ENCODE assay signal across 10 mouse cellular contexts in the genomic region with DNA sequence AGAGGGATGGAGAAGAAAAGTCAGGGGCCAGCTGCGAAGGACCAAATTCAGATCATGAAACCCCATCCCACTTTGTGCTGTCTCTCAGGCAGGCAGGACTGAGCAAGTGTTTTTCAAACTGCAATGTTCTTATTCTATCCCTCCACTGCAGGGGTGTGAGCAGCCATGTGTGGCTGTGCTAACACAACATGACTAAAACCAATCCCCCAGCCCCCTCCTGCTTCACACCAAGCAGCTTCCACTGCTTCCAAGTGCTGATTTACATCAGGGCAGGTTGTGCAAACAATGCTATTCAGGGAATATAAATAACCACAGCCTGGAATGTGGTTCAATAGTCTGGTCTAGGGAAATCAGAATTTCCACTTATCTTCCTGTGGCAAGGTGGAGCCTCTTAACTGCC.
DNase-seq lines count a peak whose midpoint lies in the region; ATAC-seq lines count a peak whose summit lies in the region.
"Had no signal": no experiment of that assay in that cellular context is flagged by ENCODE, and none has a peak within 500 bp of the region (broad histone marks: within the 10 kb centered on the region; RNA-seq: fewer than 3 reads in every experiment).

No protein-coding gene starts in this region.

- H3K9me3 ChIP-seq in hindbrain, embryonic 16.5 days (ENCODE audit: control insufficient read depth, low read length) = no peaks in the 10 kb centered on the region
- H3K9me3 ChIP-seq in midbrain, embryonic 16.5 days (replicated peaks; ENCODE audit: control insufficient read depth, low read length, poor library complexity, severe bottlenecking) = no peaks in the 10 kb centered on the region
- H3K9me3 ChIP-seq in embryonic facial prominence, embryonic 10.5 days = no peaks in the 10 kb centered on the region

- no peaks in the 10 kb centered on the region for H3K36me3 ChIP-seq in hindbrain, embryonic 16.5 days (ENCODE audit: control insufficient read depth, insufficient read depth, low read length)
- H3K36me3 ChIP-seq in midbrain, embryonic 16.5 days (ENCODE audit: control insufficient read depth, insufficient read depth, low read length) = no peaks in the 10 kb centered on the region
- H3K36me3 ChIP-seq in embryonic facial prominence, embryonic 10.5 days (replicated peaks) = no peaks in the 10 kb centered on the region

- 74% methylated on average over 1 of the region's 1 CpGs for WGBS in hindbrain, embryonic 16.5 days
- WGBS in midbrain, embryonic 16.5 days = 93% methylated on average over 1 of the region's 1 CpGs
- 93% methylated on average over 1 of the region's 1 CpGs for WGBS in embryonic facial prominence, embryonic 10.5 days

- no peak overlapping the region for H3K9ac ChIP-seq in hindbrain, embryonic 16.5 days (ENCODE audit: low read depth, low read length)
- H3K9ac ChIP-seq in midbrain, embryonic 16.5 days (ENCODE audit: low read depth, low read length) = no peak overlapping the region

- H3K4me1 ChIP-seq in hindbrain, embryonic 16.5 days (ENCODE audit: control insufficient read depth, insufficient read depth, low read depth, low read length) = no peaks in the 10 kb centered on the region
- H3K4me1 ChIP-seq in midbrain, embryonic 16.5 days (ENCODE audit: control insufficient read depth, insufficient read depth, low read length) = no peaks in the 10 kb centered on the region; the same call in 1 of the 2 replicates
- H3K4me1 ChIP-seq in embryonic facial prominence, embryonic 10.5 days = no peaks in the 10 kb centered on the region

- intact Hi-C loops in left cerebral cortex, postnatal 10 days (cut with DNase I) = no loop called here

- no peak overlapping the region for H3K27ac ChIP-seq in hindbrain, embryonic 16.5 days (ENCODE audit: low read depth, low read length)
- no peak overlapping the region for H3K27ac ChIP-seq in midbrain, embryonic 16.5 days (ENCODE audit: low read length)
- no peak overlapping the region for H3K27ac ChIP-seq in embryonic facial prominence, embryonic 10.5 days (replicated peaks)

- DNase-seq in frontal cortex, postnatal 25 days (ENCODE audit: low spot score in 2 of 2) = no peak
- DNase-seq in left cerebral cortex, adult 18-20 months (ENCODE audit: low spot score in 2 of 2) = peak; percentile 17 to 35
- no peak for DNase-seq in left cerebral cortex, postnatal 10 days (ENCODE audit: extremely low spot score in 1 of 2, low spot score in 2 of 2)
- no peak for DNase-seq in embryonic facial prominence, embryonic 10.5 days (ENCODE audit: low spot score)
- no peak for DNase-seq in spleen, postnatal 10 days (ENCODE audit: low spot score in 2 of 2)
- DNase-seq: cerebellum, postnatal 14 days; thymus, postnatal 25 days had no signal

- no peaks in the 10 kb centered on the region for H3K27me3 ChIP-seq in hindbrain, embryonic 16.5 days (replicated peaks; ENCODE audit: control insufficient read depth, insufficient read depth, low read length)
- H3K27me3 ChIP-seq in midbrain, embryonic 16.5 days (ENCODE audit: control insufficient read depth, insufficient read depth, low read depth, low read length) = no peaks in the 10 kb centered on the region
- H3K27me3 ChIP-seq in embryonic facial prominence, embryonic 10.5 days (replicated peaks; ENCODE audit: low read depth, poor library complexity, severe bottlenecking) = no peaks in the 10 kb centered on the region

- peak; percentile 90 for ATAC-seq in frontal cortex, adult (ENCODE audit: low TSS enrichment)
- peak; percentile 65; the same call in 1 of the 2 replicates for ATAC-seq in hindbrain, embryonic 16.5 days
- 0 out of 2 replicates have a peak, but pooled peaks have one; percentile 48 for ATAC-seq in midbrain, embryonic 16.5 days

- H3K4me3 ChIP-seq in hindbrain, embryonic 16.5 days (ENCODE audit: low read length) = no peak overlapping the region
- H3K4me3 ChIP-seq in midbrain, embryonic 16.5 days (ENCODE audit: low read depth, low read length) = no peak overlapping the region
- no peak overlapping the region for H3K4me3 ChIP-seq in embryonic facial prominence, embryonic 10.5 days

- no peak overlapping the region for H3K4me2 ChIP-seq in hindbrain, embryonic 16.5 days (ENCODE audit: low read length)
- no peak overlapping the region for H3K4me2 ChIP-seq in midbrain, embryonic 16.5 days (ENCODE audit: low read length)

Comparison
In these comparisons a context has a peak if more than half of its experiments do, and no peak if none do; other contexts are left out.
1. DNase-seq: peak in left cerebral cortex, adult 18-20 months (2 of 2); none in frontal cortex, postnatal 25 days (0 of 2), left cerebral cortex, postnatal 10 days (0 of 2), embryonic facial prominence, embryonic 10.5 days (single experiment) and spleen, postnatal 10 days (0 of 2).
2. Peak in every context shown above with its lines, with median percentiles within 50 percentile points of each other: ATAC-seq.